Mouse (Mus musculus) embryo, embryonic 10 days (tissue): ENCODE results near the gene Srd5a1.
A peak's percentile ranks its signal among the peaks of the same experiment; 100 is the strongest.

Experiments used
- DNase-seq: peaks from one replicate; pipeline ENCODE4 v3.0.0-alpha.2; 2015; ENCODE audit warnings: low spot score

Srd5a1 gene

GRCm38 (mm10) chr13:69538327-69538726 lies 72.9 kb downstream of the Srd5a1 start:
- peak; percentile 54 for DNase-seq

- DNase-seq = no peak
Measured at GRCm38 (mm10) chr13:69537366-69537765, 73.9 kb downstream of the Srd5a1 start.

GRCm38 (mm10) chr13:69536021-69536420 lies 75.2 kb downstream of the Srd5a1 start:
- no peak for DNase-seq

GRCm38 (mm10) chr13:69534654-69535551 lies 76.3 kb downstream of the Srd5a1 start:
- peak; percentile 95 for DNase-seq

- DNase-seq = no peak
Measured at GRCm38 (mm10) chr13:69534334-69534653, 76.9 kb downstream of the Srd5a1 start, which contains the start of gene Tent4a. TSS of gene Tent4a (minus strand) at chr13:69534617.

- peak; percentile 55 for DNase-seq
Measured at GRCm38 (mm10) chr13:69533405-69534333, 77.6 kb downstream of the Srd5a1 start, which contains the start of gene Nsun2. TSS of gene Nsun2 (plus strand) at chr13:69533746.

GRCm38 (mm10) chr13:69532893-69533404 lies 78.3 kb downstream of the Srd5a1 start:
- DNase-seq = no peak

GRCm38 (mm10) chr13:69532101-69532892 lies 78.9 kb downstream of the Srd5a1 start:
- DNase-seq = no peak

GRCm38 (mm10) chr13:69531431-69531830 lies 79.8 kb downstream of the Srd5a1 start:
- DNase-seq = no peak

GRCm38 (mm10) chr13:69530951-69531350 lies 80.3 kb downstream of the Srd5a1 start:
- no peak for DNase-seq

- no peak for DNase-seq
Measured at GRCm38 (mm10) chr13:69530156-69530555, 81.1 kb downstream of the Srd5a1 start.

- DNase-seq = no peak
Measured at GRCm38 (mm10) chr13:69528531-69528930, 82.7 kb downstream of the Srd5a1 start.

- DNase-seq = no peak
Measured at GRCm38 (mm10) chr13:69525867-69526266, 85.4 kb downstream of the Srd5a1 start.

- DNase-seq = no peak
Measured at GRCm38 (mm10) chr13:69524158-69524530, 87.1 kb downstream of the Srd5a1 start.
